Mouse (Mus musculus) layer of hippocampus, adult 6 months (tissue): ENCODE results near the gene Klk1b5. TPM values are rescaled to one million over a fixed set of nuclear protein-coding genes. Genes with fewer than 3 reads are reported as not detected.

Source experiments
- long read RNA-seq, 2 experiments: library from polyadenylated mRNA; unstranded; transcript quantifications; one replicate each; pipeline ENCODE4 v2.0.0; 2019 to 2020
- polyA plus RNA-seq: library from polyadenylated mRNA; unstranded; fragments of <200 nt; fragmentation: Nextera tagmentation; gene quantifications from 2 replicates; pipeline ENCODE4 v1.2.3, GENCODE M21; 2021

Gene Klk1b5
- polyA plus RNA-seq: not detected in 2 replicates
- long read RNA-seq, experiment 1: 0 reads
- long read RNA-seq, experiment 2: 0 reads

GRCm38 (mm10) chr7:44215645-44216044, at the start of gene Klk1b5:
Klk1b5 (plus strand) TSS chr7:44215945.

GRCm38 (mm10) chr7:44187936-44188335, 27.8 kb upstream of the Klk1b5 start, which contains the start of gene Klk1b24:
Klk1b24 (plus strand) TSS chr7:44188236.

GRCm38 (mm10) chr7:44197891-44198290, 17.9 kb upstream of the Klk1b5 start, which contains the start of gene Klk1b3:
Klk1b3 (plus strand) TSS chr7:44198191.

GRCm38 (mm10) chr7:44207135-44207534, 8.6 kb upstream of the Klk1b5 start, which contains the start of gene Klk1b4:
Klk1b4 (plus strand) TSS chr7:44207435.

GRCm38 (mm10) chr7:44225076-44225475, 9.3 kb downstream of the Klk1b5 start, which contains the start of gene Klk1:
Klk1 (plus strand) TSS chr7:44225360.

DNA sequence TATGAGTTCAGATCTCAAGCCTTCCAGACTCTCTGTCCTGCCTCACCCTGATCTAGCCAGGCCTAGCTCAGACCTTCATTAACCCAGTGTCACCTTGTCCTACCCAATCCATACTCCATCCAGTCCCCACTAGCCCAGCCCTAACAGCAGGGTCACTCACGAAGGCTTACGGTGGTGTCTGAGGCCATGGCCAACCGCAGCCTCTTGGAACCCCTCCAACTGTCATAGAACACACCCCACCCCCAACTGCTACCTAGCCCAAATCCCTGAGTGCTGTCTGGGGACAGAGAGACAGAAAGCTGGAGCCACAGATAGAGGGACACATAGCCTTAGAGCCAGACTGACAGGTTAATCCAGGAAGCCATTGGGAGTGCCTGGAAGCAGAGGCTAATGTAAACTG, 20.2 kb downstream of the Klk1b5 start, which contains the start of gene Gm36864:
Gm36864 (plus strand) TSS at position 269 of the 400 bp plus-strand sequence.

DNA sequence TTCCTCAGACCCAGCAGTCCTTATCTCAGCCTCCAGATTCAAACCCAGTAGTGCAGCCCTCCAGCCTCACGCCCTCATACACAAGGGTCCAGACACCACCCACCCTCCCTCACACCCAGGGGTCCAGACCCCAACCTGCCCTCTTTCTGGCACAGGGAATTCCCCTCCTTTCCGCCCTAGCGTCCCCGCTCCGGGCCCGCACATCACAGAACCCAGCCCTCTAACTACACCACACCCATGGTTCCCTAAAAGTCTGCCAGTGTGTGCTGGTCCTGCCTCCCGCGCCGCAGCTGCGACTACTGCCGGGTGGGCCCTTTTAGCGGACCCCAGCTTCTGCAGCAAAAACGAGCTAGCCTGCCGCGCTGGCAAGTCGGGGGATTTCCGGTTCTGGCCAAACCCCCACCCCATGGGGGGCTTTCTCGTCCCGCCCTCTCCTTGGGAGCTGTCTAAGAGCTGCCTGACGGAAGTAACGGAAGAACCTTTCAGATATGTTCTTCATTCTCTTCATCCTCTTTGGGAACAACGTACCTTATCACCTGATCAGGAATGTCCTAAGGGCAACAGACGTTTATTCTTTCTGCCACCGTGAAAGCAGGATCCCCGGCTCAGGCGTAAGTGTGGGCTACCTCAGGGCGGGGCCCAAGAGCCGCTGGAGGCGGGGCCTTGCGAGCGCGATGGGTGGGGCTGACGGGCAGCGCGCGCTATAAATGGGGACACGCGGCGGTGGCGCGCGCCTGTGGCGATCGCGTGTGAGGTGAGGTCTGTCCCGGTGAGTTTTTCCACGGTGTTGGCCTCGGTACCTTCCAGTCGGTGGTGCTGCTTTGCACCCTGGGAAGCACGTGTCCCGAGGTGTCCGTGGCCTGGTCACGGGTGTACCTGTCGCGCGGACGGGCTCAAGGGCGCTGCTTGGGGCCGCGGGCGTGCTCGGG, 30.6 kb downstream of the Klk1b5 start, which contains the start of the genes 1700028J19Rik and 2410002F23Rik:
1700028J19Rik (minus strand) TSS at position 641 of the 929 bp plus-strand sequence.
2410002F23Rik (plus strand) TSS at position 668 of the 929 bp plus-strand sequence.

GRCm38 (mm10) chr7:44257278-44257677, 41.5 kb downstream of the Klk1b5 start, which contains the start of gene Acp4:
Acp4 (minus strand) TSS chr7:44257378.

DNA sequence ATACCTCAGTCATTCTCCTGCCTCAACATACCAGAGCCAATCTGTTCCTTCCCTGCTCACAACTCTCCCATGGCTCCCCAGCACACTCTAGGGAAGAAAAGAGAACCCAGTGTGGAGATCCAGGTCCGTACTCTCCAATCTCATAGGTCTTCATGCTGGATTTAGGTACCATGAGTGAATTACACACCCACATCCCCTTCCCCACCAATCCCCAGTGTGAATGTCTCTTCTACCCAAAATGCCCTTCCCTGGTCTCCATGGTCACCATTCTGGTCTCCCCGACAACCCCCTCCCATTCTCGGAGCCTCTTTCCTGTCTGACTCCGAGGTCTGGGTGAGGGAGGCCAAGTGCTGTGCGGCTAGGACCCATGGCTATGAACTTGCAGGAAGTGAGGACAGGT, 45.4 kb downstream of the Klk1b5 start, which contains the start of gene Gm15517:
Gm15517 (plus strand) TSS at position 301 of the 400 bp plus-strand sequence.

Other genes with a start within 250 kb of the Klk1b5 start
- not detected in 2 replicates for gene Klk1b1, start 249.2 kb upstream of the Klk1b5 start, polyA plus RNA-seq
- gene Klk1b9, start 239.9 kb upstream of the Klk1b5 start, polyA plus RNA-seq: not detected in 2 replicates
- not detected in 2 replicates for gene Klk1b11, start 220.1 kb upstream of the Klk1b5 start, polyA plus RNA-seq
- gene Klk1b26, start 203.8 kb upstream of the Klk1b5 start, polyA plus RNA-seq: not detected in 2 replicates
- gene Klk1b27, start 163.7 kb upstream of the Klk1b5 start, polyA plus RNA-seq: 0.16 and 0.28 TPM in 2 replicates
- not detected in 2 replicates for gene Klk1b21, start 113.6 kb upstream of the Klk1b5 start, polyA plus RNA-seq
- gene Klk1b22, start 103.3 kb upstream of the Klk1b5 start, polyA plus RNA-seq: not detected in 2 replicates
- gene Klk1b16, start 79.2 kb upstream of the Klk1b5 start, polyA plus RNA-seq: not detected in 2 replicates
- 0.23 TPM in 1 of 2 replicates, not detected in the other for gene Klk1b24, start 27.7 kb upstream of the Klk1b5 start, polyA plus RNA-seq
- not detected in 2 replicates for gene Klk1b3, start 17.8 kb upstream of the Klk1b5 start, polyA plus RNA-seq
- gene Klk1b4, start 8.5 kb upstream of the Klk1b5 start, polyA plus RNA-seq: not detected in 2 replicates
- not detected in 2 replicates for gene Klk1, start 9.4 kb downstream of the Klk1b5 start, polyA plus RNA-seq
- not detected in 2 replicates for gene Gm36864, start 20.2 kb downstream of the Klk1b5 start, polyA plus RNA-seq
- 1.8 and 2.1 TPM in 2 replicates for gene 1700028J19Rik, start 30.8 kb downstream of the Klk1b5 start, polyA plus RNA-seq
- gene 2410002F23Rik, start 30.8 kb downstream of the Klk1b5 start, polyA plus RNA-seq: 110 and 113 TPM in 2 replicates
- not detected in 2 replicates for gene Acp4, start 41.4 kb downstream of the Klk1b5 start, polyA plus RNA-seq
- gene Gm15517, start 45.5 kb downstream of the Klk1b5 start, polyA plus RNA-seq: not detected in 2 replicates
- 3.0 and 3.8 TPM in 2 replicates for gene Clec11a, start 91.0 kb downstream of the Klk1b5 start, polyA plus RNA-seq
- 89.2 and 112 TPM in 2 replicates for gene Shank1, start 94.3 kb downstream of the Klk1b5 start, polyA plus RNA-seq
- 46.6 and 59.0 TPM in 2 replicates for gene Syt3, start 168.2 kb downstream of the Klk1b5 start, polyA plus RNA-seq
- gene 1700008O03Rik, start 169.9 kb downstream of the Klk1b5 start, polyA plus RNA-seq: 1.5 and 2.1 TPM in 2 replicates
- 8.4 and 10.6 TPM in 2 replicates for gene Lrrc4b, start 213.1 kb downstream of the Klk1b5 start, polyA plus RNA-seq
- gene Aspdh, start 249.4 kb downstream of the Klk1b5 start, polyA plus RNA-seq: 0.99 and 1.0 TPM in 2 replicates